Mouse (Mus musculus) embryonic fibroblast, embryonic 13.5 days (primary cell): Measurements from ENCODE around the gene Zdhhc22.

Source experiments
- CTCF ChIP-seq: IDR thresholded peaks from 2 replicates; pipeline ENCODE4 v1.5.1; 2011; ENCODE audit warnings: mild to moderate bottlenecking, control low read depth, low read length, moderate library complexity, borderline replicate concordance; ENCODE audit not compliant: insufficient read depth
- POLR2A ChIP-seq: IDR thresholded peaks from 2 replicates; pipeline ENCODE4 v1.6.1; 2011; ENCODE audit warnings: low read depth, mild to moderate bottlenecking, control low read depth, low read length, moderate library complexity

GRCm38 (mm10) chr12:86947681-86948401 is 42.4 kb downstream of the Zdhhc22 start:
- no peak for TF ChIP-seq POLR2A
- TF ChIP-seq CTCF: no peak
